Mouse (Mus musculus): Measurements from ENCODE around the gene Plin5. TPM values are rescaled to one million over a fixed set of nuclear protein-coding genes. Genes with fewer than 3 reads are reported as not detected.

Plin5 gene
- 0.46 TPM for polyA plus RNA-seq (2014; fragmentation: Illumina TruSeq; extraction: RNeasy Lipid Tissue Mini Kit (QIAGEN cat#74804))

DNA sequence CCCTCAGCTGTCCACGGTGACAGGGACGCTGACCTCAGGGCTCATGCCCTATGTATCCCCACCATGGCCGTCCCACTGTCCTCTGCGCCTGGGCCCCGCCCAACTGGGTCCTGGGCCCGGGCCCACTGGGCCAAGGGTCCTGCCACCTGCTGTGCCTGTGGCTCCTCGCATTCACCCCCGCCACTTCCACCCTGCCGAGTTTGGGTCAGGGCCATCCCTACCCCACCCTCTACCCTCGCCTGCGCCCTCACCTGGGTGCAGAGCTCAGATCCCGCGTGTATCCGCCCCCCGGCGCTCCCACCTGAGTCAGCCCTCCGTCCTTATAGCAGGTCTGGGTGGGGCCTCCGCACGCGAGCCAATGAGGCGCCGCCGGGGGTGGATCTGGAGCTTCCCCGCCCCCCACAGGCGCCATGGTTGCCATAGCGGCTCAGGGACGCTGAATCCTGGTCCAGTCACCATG, at the start of gene Plin5:
TSS of gene Plin5 (minus strand) at position 346 of the 460 bp plus-strand sequence.

DNA sequence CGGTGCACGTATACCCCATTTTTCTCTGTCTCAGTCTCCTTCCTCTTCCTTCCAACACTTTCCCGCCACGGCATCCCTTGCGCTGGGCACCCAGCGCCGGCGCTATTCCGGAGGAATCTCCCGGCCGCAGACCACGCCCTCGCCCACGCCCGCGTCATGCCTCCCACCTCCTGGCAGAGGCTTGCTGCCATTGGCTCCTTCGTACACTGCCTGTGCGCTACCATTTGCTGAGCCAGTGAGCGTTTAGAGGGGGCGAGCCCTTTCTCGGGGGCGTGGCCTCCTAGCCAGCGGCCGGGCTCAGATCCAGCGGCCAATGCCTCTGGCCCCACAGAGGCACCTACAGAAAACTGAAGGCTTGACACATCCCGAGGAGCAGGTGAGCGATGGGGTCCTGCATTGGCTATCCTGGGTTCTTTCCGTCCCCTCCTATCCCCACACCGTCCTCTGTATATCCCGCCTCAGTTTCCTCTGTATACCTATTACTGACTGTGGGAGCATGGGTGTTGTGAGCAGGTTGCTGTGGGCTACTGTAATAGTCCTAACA, 44.9 kb upstream of the Plin5 start, which contains the start of gene Tnfaip8l1:
TSS of gene Tnfaip8l1 (plus strand) at position 247 of the 544 bp plus-strand sequence.

DNA sequence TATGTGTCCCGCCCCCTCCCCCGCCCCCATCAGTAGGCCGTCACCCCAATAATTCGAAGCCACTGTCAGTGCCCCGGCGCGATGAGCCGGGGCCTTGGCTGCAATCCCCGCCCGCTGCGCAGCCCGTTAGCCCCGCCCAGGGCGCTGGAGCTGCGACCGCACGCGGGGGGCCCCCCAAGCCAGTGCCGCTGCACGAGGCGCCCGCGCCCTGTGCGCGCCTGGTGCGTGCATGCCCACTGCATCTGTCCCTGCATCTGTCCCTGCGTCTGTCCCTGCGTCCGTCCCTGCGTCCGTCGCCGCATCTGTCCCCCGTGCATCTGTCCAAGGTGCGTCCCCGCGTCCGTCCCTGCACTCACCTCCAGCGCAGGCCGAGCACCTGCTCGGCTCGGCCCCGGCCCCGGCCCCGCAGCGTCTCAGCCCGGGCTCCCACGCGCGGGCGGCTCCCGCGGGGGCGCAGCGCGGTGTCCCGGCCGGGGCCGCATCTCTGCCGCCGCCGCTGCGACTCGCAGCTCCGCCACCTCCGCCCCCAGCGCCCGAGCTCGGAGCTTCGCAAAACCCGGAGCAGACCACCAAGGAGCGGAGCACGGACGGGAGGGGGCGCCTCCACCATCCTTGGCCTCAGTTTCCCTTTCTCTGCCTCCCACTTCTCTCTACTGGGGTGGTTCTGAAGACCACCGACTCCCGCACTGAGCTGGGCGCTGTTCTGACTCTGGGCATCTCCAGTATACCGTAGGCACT, 22.6 kb upstream of the Plin5 start, which contains the start of gene Sema6b:
TSS of gene Sema6b (minus strand) at position 486 of the 738 bp plus-strand sequence.

GRCm38 (mm10) chr17:56121826-56122225, 4.4 kb upstream of the Plin5 start, which contains the start of gene Lrg1:
TSS of gene Lrg1 (minus strand) at chr17:56122001.

DNA sequence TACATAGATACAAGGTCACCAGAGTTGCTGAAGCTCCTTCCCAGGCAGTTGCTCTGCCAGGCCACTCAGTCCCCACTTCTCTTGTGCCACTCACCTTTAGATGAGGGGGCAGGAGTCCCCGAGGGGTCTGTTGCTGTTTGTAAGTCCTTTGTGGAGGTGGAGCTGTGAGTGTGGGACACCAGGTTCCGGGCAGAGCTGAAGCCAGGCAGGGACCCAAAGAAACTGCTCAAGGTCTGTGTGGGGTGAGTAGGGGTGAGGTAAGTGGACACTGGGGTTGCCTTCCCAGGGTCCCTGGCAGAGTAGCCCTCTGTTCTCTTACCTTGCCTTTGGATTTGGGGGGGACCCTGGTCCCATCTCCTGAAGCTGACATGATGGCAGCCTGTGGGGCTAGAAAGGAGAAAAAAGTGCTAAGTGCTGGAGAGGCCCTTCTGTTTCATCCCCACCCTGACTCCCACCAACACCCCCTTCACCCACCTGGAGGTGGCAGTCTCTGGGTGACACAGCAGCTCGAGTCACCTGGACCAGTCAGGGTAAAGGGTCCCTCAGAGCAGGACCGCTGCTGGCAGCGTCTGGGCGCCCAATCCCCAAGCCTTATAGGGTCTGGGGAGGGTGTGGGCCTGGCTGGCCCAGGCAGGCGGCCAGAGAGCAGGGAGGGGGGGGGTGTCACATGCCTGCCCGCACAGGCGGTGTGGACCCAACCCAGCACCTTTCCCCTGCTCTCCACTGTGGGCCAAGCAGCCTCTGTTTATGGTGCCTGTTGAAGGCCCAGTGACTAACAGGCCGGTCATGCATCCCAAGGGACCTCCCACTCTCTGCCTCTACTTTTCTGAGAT, 8.0 kb downstream of the Plin5 start, which contains the start of gene Plin4:
TSS of gene Plin4 (minus strand) at position 585 of the 833 bp plus-strand sequence.

GRCm38 (mm10) chr17:56078880-56079795, 38.3 kb downstream of the Plin5 start, which contains the start of gene Hdgfl2:
TSS of gene Hdgfl2 (plus strand) at chr17:56079634.

DNA sequence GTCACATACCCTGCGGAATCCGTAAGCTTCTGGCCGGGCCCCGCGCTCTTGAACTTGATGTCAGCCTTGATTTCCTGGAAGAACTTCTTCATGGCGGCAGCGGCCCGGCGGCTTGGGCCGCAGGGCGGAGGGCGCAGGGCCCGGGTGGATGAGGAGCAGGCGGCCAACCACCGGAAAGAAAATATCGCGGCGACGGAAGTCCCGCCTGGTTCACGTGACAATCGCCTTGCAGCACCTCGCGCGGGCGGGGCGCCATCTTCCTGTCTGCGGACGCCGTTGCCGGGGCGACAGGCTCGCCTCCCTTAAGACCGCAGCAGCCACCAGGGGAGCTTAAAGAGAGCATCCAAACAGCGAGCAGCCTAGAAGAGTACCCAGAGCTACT, 42.6 kb downstream of the Plin5 start, which contains the start of gene Ubxn6:
TSS of gene Ubxn6 (minus strand) at position 202 of the 382 bp plus-strand sequence.

Other genes with a start within 250 kb of the Plin5 start
- gene Zfp119a, start 238.7 kb downstream of the Plin5 start, polyA plus RNA-seq (2014; fragmentation: Illumina TruSeq; extraction: RNeasy Lipid Tissue Mini Kit (QIAGEN cat#74804)): 29.6 TPM
- gene Zfp959, start 225.5 kb downstream of the Plin5 start, polyA plus RNA-seq (2014; fragmentation: Illumina TruSeq; extraction: RNeasy Lipid Tissue Mini Kit (QIAGEN cat#74804)): 50.6 TPM
- 24.6 TPM for gene Zfp119b, start 168.1 kb downstream of the Plin5 start, polyA plus RNA-seq (2014; fragmentation: Illumina TruSeq; extraction: RNeasy Lipid Tissue Mini Kit (QIAGEN cat#74804))
- not detected for gene Ebi3, start 165.0 kb downstream of the Plin5 start, polyA plus RNA-seq (2014; fragmentation: Illumina TruSeq; extraction: RNeasy Lipid Tissue Mini Kit (QIAGEN cat#74804))
- 0.66 TPM for gene Yju2, start 158.5 kb downstream of the Plin5 start, polyA plus RNA-seq (2014; fragmentation: Illumina TruSeq; extraction: RNeasy Lipid Tissue Mini Kit (QIAGEN cat#74804))
- gene Shd, start 147.1 kb downstream of the Plin5 start, polyA plus RNA-seq (2014; fragmentation: Illumina TruSeq; extraction: RNeasy Lipid Tissue Mini Kit (QIAGEN cat#74804)): not detected
- not detected for gene Fsd1, start 131.1 kb downstream of the Plin5 start, polyA plus RNA-seq (2014; fragmentation: Illumina TruSeq; extraction: RNeasy Lipid Tissue Mini Kit (QIAGEN cat#74804))
- not detected for gene Stap2, start 112.0 kb downstream of the Plin5 start, polyA plus RNA-seq (2014; fragmentation: Illumina TruSeq; extraction: RNeasy Lipid Tissue Mini Kit (QIAGEN cat#74804))
- not detected for gene Mpnd, start 111.9 kb downstream of the Plin5 start, polyA plus RNA-seq (2014; fragmentation: Illumina TruSeq; extraction: RNeasy Lipid Tissue Mini Kit (QIAGEN cat#74804))
- 0.14 TPM for gene Sh3gl1, start 81.0 kb downstream of the Plin5 start, polyA plus RNA-seq (2014; fragmentation: Illumina TruSeq; extraction: RNeasy Lipid Tissue Mini Kit (QIAGEN cat#74804))
- 1.6 TPM for gene Chaf1a, start 77.2 kb downstream of the Plin5 start, polyA plus RNA-seq (2014; fragmentation: Illumina TruSeq; extraction: RNeasy Lipid Tissue Mini Kit (QIAGEN cat#74804))
- gene Ubxn6, start 42.6 kb downstream of the Plin5 start, polyA plus RNA-seq (2014; fragmentation: Illumina TruSeq; extraction: RNeasy Lipid Tissue Mini Kit (QIAGEN cat#74804)): 17.7 TPM
- 2.6 TPM for gene Hdgfl2, start 38.0 kb downstream of the Plin5 start, polyA plus RNA-seq (2014; fragmentation: Illumina TruSeq; extraction: RNeasy Lipid Tissue Mini Kit (QIAGEN cat#74804))
- gene Plin4, start 7.8 kb downstream of the Plin5 start, polyA plus RNA-seq (2014; fragmentation: Illumina TruSeq; extraction: RNeasy Lipid Tissue Mini Kit (QIAGEN cat#74804)): 2.3 TPM
- not detected for gene Lrg1, start 4.4 kb upstream of the Plin5 start, polyA plus RNA-seq (2014; fragmentation: Illumina TruSeq; extraction: RNeasy Lipid Tissue Mini Kit (QIAGEN cat#74804))
- not detected for gene Sema6b, start 22.7 kb upstream of the Plin5 start, polyA plus RNA-seq (2014; fragmentation: Illumina TruSeq; extraction: RNeasy Lipid Tissue Mini Kit (QIAGEN cat#74804))
- 0.88 TPM for gene Tnfaip8l1, start 44.9 kb upstream of the Plin5 start, polyA plus RNA-seq (2014; fragmentation: Illumina TruSeq; extraction: RNeasy Lipid Tissue Mini Kit (QIAGEN cat#74804))
- gene Mydgf, start 66.3 kb upstream of the Plin5 start, polyA plus RNA-seq (2014; fragmentation: Illumina TruSeq; extraction: RNeasy Lipid Tissue Mini Kit (QIAGEN cat#74804)): 14.9 TPM
- not detected for gene Dpp9, start 101.3 kb upstream of the Plin5 start, polyA plus RNA-seq (2014; fragmentation: Illumina TruSeq; extraction: RNeasy Lipid Tissue Mini Kit (QIAGEN cat#74804))
- 2.5 TPM for gene Fem1a, start 139.2 kb upstream of the Plin5 start, polyA plus RNA-seq (2014; fragmentation: Illumina TruSeq; extraction: RNeasy Lipid Tissue Mini Kit (QIAGEN cat#74804))
- gene Ticam1, start 159.2 kb upstream of the Plin5 start, polyA plus RNA-seq (2014; fragmentation: Illumina TruSeq; extraction: RNeasy Lipid Tissue Mini Kit (QIAGEN cat#74804)): 0.20 TPM
- 22.7 TPM for gene Plin3, start 175.3 kb upstream of the Plin5 start, polyA plus RNA-seq (2014; fragmentation: Illumina TruSeq; extraction: RNeasy Lipid Tissue Mini Kit (QIAGEN cat#74804))
- gene Arrdc5, start 182.7 kb upstream of the Plin5 start, polyA plus RNA-seq (2014; fragmentation: Illumina TruSeq; extraction: RNeasy Lipid Tissue Mini Kit (QIAGEN cat#74804)): not detected
- 26.4 TPM for gene Uhrf1, start 185.7 kb upstream of the Plin5 start, polyA plus RNA-seq (2014; fragmentation: Illumina TruSeq; extraction: RNeasy Lipid Tissue Mini Kit (QIAGEN cat#74804))
- 1.2 TPM for gene Kdm4b, start 208.5 kb upstream of the Plin5 start, polyA plus RNA-seq (2014; fragmentation: Illumina TruSeq; extraction: RNeasy Lipid Tissue Mini Kit (QIAGEN cat#74804))